Mouse (Mus musculus) CH12.LX (cell line): ENCODE data around the gene Hrh3. TPM values are rescaled to one million over a fixed set of nuclear protein-coding genes. Genes with fewer than 3 reads are reported as not detected.

Experiments
- DNase-seq: peaks from one replicate; pipeline ENCODE4 v3.0.0-alpha.2; 2013; ENCODE audit errors: extremely low read depth
- H3K27ac ChIP-seq: 2 replicates; pipeline ENCODE4 v1.5.1; 2012; ENCODE audit warnings: low read depth, mild to moderate bottlenecking, control low read depth, moderate library complexity; ENCODE audit not compliant: insufficient read depth
- H3K27me3 ChIP-seq: replicated peaks from 2 replicates; pipeline ENCODE3; 2012; ENCODE audit warnings: inconsistent platforms
- H3K36me3 ChIP-seq, 2 experiments: replicated peaks in 1 of 2; 2 replicates each; pipeline versions ENCODE3 to v1.6.1; 2012; ENCODE audit warnings: inconsistent platforms in 1 of 2, low read length in 1 of 2, mild to moderate bottlenecking in 1 of 2, mixed read lengths in 1 of 2, moderate library complexity in 1 of 2; ENCODE audit not compliant: control insufficient read depth in 1 of 2, insufficient read depth in 1 of 2
- H3K4me1 ChIP-seq, 2 experiments: 2 replicates each; pipeline ENCODE4 v1.6.1; 2012; ENCODE audit warnings: inconsistent platforms in 1 of 2, moderate library complexity in 1 of 2; ENCODE audit not compliant: insufficient read depth in 2 of 2, control insufficient read depth in 1 of 2
- H3K4me2 ChIP-seq: 2 replicates; pipeline ENCODE4 v1.6.1; 2012; ENCODE audit warnings: low read depth, mild to moderate bottlenecking, control low read depth; ENCODE audit not compliant: poor library complexity, insufficient read depth, severe bottlenecking
- H3K4me3 ChIP-seq, 3 experiments: fragments of 150-350 bp in 1 of 3; sonication (generic) in 1 of 3; replicated peaks in 1 of 3; 2 replicates each; pipeline versions ENCODE3 to v1.5.1; 2011 to 2012; ENCODE audit warnings: low read depth in 2 of 3, low read length in 2 of 3, mild to moderate bottlenecking in 2 of 3, moderate library complexity in 2 of 3, control low read depth in 1 of 3, improper control_type of control experiment in 1 of 3, inconsistent platforms in 1 of 3, mixed read lengths in 1 of 3; ENCODE audit not compliant: poor library complexity in 1 of 3
- H3K79me2 ChIP-seq: replicated peaks from 2 replicates; pipeline ENCODE4 v1.6.1; 2012; ENCODE audit warnings: mild to moderate bottlenecking, moderate library complexity; ENCODE audit not compliant: control insufficient read depth, poor library complexity, insufficient read depth, severe bottlenecking; ENCODE audit errors: extremely low read depth
- H3K9ac ChIP-seq: 2 replicates; pipeline ENCODE4 v1.6.1; 2012; ENCODE audit warnings: low read depth, mild to moderate bottlenecking, control low read depth, moderate library complexity; ENCODE audit not compliant: insufficient read depth
- H3K9me3 ChIP-seq: replicated peaks from 2 replicates; pipeline ENCODE3; 2012; ENCODE audit warnings: low read length, inconsistent platforms, mixed read lengths
- CTCF ChIP-seq, 2 experiments: IDR thresholded peaks in 1 of 2; conservative IDR thresholded peaks in 1 of 2; 2 replicates each; pipeline ENCODE4 v1.5.1; 2011 to 2012; ENCODE audit warnings: low read depth in 2 of 2, low read length in 2 of 2, improper control_type of control experiment in 1 of 2, inconsistent platforms in 1 of 2, mild to moderate bottlenecking in 1 of 2, moderate library complexity in 1 of 2
- E2F4 ChIP-seq: IDR thresholded peaks from 2 replicates; pipeline ENCODE4 v1.6.1; 2011; ENCODE audit warnings: low read depth, low read length, improper control_type of control experiment; ENCODE audit not compliant: insufficient replicate concordance
- ELF1 ChIP-seq: IDR thresholded peaks from 2 replicates; pipeline ENCODE4 v1.6.1; 2014; ENCODE audit warnings: low read depth, mild to moderate bottlenecking, inconsistent platforms, low read length, improper control_type of control experiment
- EP300 ChIP-seq: IDR thresholded peaks from 2 replicates; pipeline ENCODE4 v1.6.1; 2011; ENCODE audit warnings: low read length, improper control_type of control experiment
- ETS1 ChIP-seq: conservative IDR thresholded peaks from 2 replicates; pipeline ENCODE4 v1.6.1; 2012; ENCODE audit warnings: low read depth, mild to moderate bottlenecking, inconsistent platforms, low read length, improper control_type of control experiment, moderate library complexity
- GABPA ChIP-seq: IDR thresholded peaks from 2 replicates; pipeline ENCODE4 v1.6.1; 2012; ENCODE audit warnings: low read depth, low read length, improper control_type of control experiment, inconsistent platforms; ENCODE audit not compliant: insufficient replicate concordance
- HCFC1 ChIP-seq: IDR thresholded peaks from 2 replicates; pipeline ENCODE4 v1.6.1; 2012; ENCODE audit warnings: low read depth, mild to moderate bottlenecking, inconsistent platforms, low read length, improper control_type of control experiment
- IRF4 ChIP-seq: IDR thresholded peaks from 2 replicates; pipeline ENCODE4 v1.6.1; 2014; ENCODE audit warnings: low read depth, mild to moderate bottlenecking, inconsistent platforms, low read length, improper control_type of control experiment
- JUND ChIP-seq: conservative IDR thresholded peaks from 2 replicates; pipeline ENCODE4 v1.6.1; 2011; ENCODE audit warnings: low read depth, low read length, improper control_type of control experiment
- MAFK ChIP-seq: IDR thresholded peaks from 2 replicates; pipeline ENCODE4 v1.6.1; 2011; ENCODE audit warnings: low read length, improper control_type of control experiment; ENCODE audit not compliant: insufficient replicate concordance
- MAX ChIP-seq: IDR thresholded peaks from 2 replicates; pipeline ENCODE4 v1.6.1; 2011; ENCODE audit warnings: low read length, improper control_type of control experiment
- NELFE ChIP-seq: IDR thresholded peaks from 2 replicates; pipeline ENCODE4 v1.6.1; 2011; ENCODE audit warnings: low read depth, low read length, improper control_type of control experiment
- NRF1 ChIP-seq: IDR thresholded peaks from 2 replicates; pipeline ENCODE4 v1.6.1; 2014; ENCODE audit warnings: low read depth, mild to moderate bottlenecking, inconsistent platforms, low read length, improper control_type of control experiment, moderate library complexity
- POLR2A ChIP-seq: IDR thresholded peaks from 2 replicates; pipeline ENCODE4 v1.6.1; 2011; ENCODE audit warnings: low read depth, mild to moderate bottlenecking, improper control_type of control experiment, low read length
- POLR2AphosphoS2 ChIP-seq: IDR thresholded peaks from 2 replicates; pipeline ENCODE4 v1.6.1; 2011; ENCODE audit warnings: low read depth, low read length, improper control_type of control experiment
- RAD21 ChIP-seq: IDR thresholded peaks from 2 replicates; pipeline ENCODE4 v1.6.1; 2011; ENCODE audit warnings: low read depth, mild to moderate bottlenecking, low read length, improper control_type of control experiment, moderate library complexity
- TBP ChIP-seq: conservative IDR thresholded peaks from 2 replicates; pipeline ENCODE4 v1.6.1; 2011; ENCODE audit warnings: low read depth, low read length, improper control_type of control experiment
- TCF12 ChIP-seq: IDR thresholded peaks from 2 replicates; pipeline ENCODE4 v1.6.1; 2014; ENCODE audit warnings: low read depth, mild to moderate bottlenecking, inconsistent platforms, low read length, improper control_type of control experiment
- UBTF ChIP-seq: IDR thresholded peaks from 2 replicates; pipeline ENCODE4 v1.6.1; 2012; ENCODE audit warnings: low read depth, mild to moderate bottlenecking, inconsistent platforms, low read length, improper control_type of control experiment, moderate library complexity
- USF1 ChIP-seq: IDR thresholded peaks from 2 replicates; pipeline ENCODE4 v1.6.1; 2014; ENCODE audit warnings: low read depth, mild to moderate bottlenecking, inconsistent platforms, low read length, improper control_type of control experiment
- USF2 ChIP-seq: conservative IDR thresholded peaks from 2 replicates; pipeline ENCODE4 v1.6.1; 2011; ENCODE audit warnings: low read depth, low read length, improper control_type of control experiment
- ZC3H11A ChIP-seq: IDR thresholded peaks from 2 replicates; pipeline ENCODE4 v1.6.1; 2012; ENCODE audit warnings: low read depth, mild to moderate bottlenecking, inconsistent platforms, low read length, improper control_type of control experiment
- ZKSCAN1 ChIP-seq: IDR thresholded peaks from 2 replicates; pipeline ENCODE4 v1.6.1; 2012; ENCODE audit warnings: low read depth, inconsistent platforms, low read length, improper control_type of control experiment, borderline replicate concordance
- ZNF384 ChIP-seq: IDR thresholded peaks from 2 replicates; pipeline ENCODE4 v1.6.1; 2012; ENCODE audit warnings: low read depth, low read length, improper control_type of control experiment, inconsistent platforms
- dilution Hi-C: fragments of 300-500 bp; cut with MboI; formaldehyde crosslinking; loops from 2 replicates; pipeline ENCODE4 v1.14.3; 2020; ENCODE audit warnings: low sequenced_read_pairs; ENCODE audit not compliant: extremely low pct_unique_long_range_greater_than_20kb, extremely low pct_ligation_motif_present
- in situ Hi-C: fragments of 300-500 bp; cut with MboI; formaldehyde crosslinking; loops from 3 replicates; pipeline ENCODE4 v1.14.3; 2019; ENCODE audit warnings: low sequenced_read_pairs, low pct_ligation_motif_present, low pct_unique_long_range_greater_than_20kb, mixed read lengths
- polyA plus RNA-seq: library from polyadenylated mRNA; unstranded; fragments of >175 nt; gene quantifications from 2 replicates; pipeline ENCODE4 v1.2.1, GENCODE M21; 2012; ENCODE audit warnings: low read depth; ENCODE audit not compliant: insufficient read length
- total RNA-seq, 2 experiments: library from RNA; depleted of rRNA; stranded (reverse); fragments of 300-350 nt in 1 of 2; fragments of >200 nt in 1 of 2; gene quantifications; 2 replicates each; pipeline ENCODE4 v1.2.3; 2012 to 2014

Hrh3 gene
- total and polyA plus RNA-seq, 3 experiments: not detected

DNA sequence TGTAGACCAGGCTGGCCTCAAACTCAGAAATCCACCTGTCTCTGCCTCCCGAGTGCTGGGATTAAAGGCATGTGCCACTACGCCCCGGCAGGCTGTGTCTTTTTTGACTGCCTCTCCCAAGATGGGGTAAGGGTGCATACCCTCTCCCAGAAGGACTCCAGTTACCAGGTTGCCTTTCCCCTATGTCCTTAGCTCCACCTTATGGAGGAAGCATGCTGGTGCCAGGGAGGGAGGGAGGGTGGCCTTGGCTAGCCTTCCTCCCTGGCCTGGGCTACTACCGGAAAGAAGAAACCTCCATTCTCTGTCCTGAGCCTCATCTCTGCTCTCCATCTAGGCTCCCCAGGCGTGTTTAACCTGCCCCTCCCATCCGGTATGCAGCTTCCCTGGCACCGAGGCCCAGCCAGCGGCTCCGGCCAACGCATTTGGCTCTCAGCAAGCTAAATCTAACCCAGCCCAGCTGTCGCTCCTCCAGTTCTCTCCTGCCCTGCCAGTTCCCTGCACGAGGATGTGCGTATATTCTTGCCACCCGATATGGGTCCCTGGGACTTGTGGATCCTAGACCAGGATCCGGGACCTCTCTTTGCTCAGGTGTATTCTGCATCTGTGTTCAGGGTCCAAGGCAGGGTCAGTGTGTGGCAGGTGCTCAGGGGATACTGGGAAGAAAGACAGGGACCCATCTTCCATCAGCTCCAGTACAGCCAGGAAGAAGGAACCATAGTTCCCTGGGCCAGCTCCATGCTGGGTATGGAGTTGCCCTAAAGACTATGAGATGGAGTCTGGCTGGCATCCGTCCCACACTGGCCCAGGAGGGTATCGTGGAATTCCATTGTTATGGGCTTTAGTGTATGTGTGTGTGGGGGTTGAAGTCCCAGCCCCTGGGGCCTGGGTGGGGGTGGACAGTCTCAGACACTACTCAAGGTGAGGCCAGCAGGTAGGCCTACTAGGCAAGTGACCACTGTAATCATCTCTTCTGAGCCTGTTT is 9.9 kb upstream of the Hrh3 start:
- in situ Hi-C loops: no loop called here

DNA sequence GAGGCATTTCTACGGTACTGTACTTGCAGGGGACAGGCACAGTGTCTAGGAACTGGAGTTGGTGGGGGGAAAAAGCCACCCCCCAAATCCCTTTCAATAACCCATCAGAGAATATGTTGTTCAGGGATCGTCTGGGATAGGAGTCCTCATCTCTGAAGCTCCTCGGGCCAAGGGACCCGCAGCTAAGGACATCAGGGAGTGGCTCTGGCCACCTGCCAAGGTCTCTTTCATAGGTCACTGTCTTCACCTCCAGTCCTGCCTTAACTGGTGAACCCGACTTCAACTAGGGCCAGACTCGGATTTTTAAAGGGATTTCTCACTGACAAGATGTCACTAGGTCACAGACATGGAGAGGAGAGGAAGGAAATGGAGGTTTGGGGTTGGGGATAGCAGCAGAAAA is 4.0 kb upstream of the Hrh3 start:
- dilution Hi-C loops (no loop called here), in situ Hi-C loops (no loop called here)
- peaks cover 80% of the 10 kb centered on the region for H3K27me3 ChIP-seq
- H3K4me2 ChIP-seq: no peak overlapping the region
- H3K36me3 ChIP-seq: no peaks in the 10 kb centered on the region
- H3K4me1 ChIP-seq: peaks cover 8 to 20% of the 10 kb centered on the region in 2 experiments
- H3K27ac ChIP-seq: no peak overlapping the region
- H3K9ac ChIP-seq: no peak overlapping the region
- no peak for DNase-seq
- no peak for TF ChIP-seq GABPA
- no peak for TF ChIP-seq MAFK
- no peak for TF ChIP-seq IRF4
- no peak for TF ChIP-seq TCF12
- no peak for TF ChIP-seq JUND
- TF ChIP-seq RAD21: no peak
- TF ChIP-seq ELF1: no peak
- no peak for TF ChIP-seq ETS1
- TF ChIP-seq ZNF384: no peak
- no peak for TF ChIP-seq HCFC1
- no peak for TF ChIP-seq UBTF
- no peak for TF ChIP-seq CTCF (conservative IDR thresholded peaks at IDR 0.05 in 1 of 2, IDR thresholded peaks at IDR 0.05 in 1 of 2; ENCODE audit: low read depth in 2 of 2, low read length in 2 of 2)
- no peak for TF ChIP-seq USF2
- no peak for TF ChIP-seq TBP
- TF ChIP-seq MAX: no peak
- TF ChIP-seq POLR2AphosphoS2: no peak
- TF ChIP-seq NELFE: no peak
- TF ChIP-seq E2F4: no peak
- no peak for TF ChIP-seq POLR2A
- H3K4me3 ChIP-seq: no peak overlapping the region
- peaks cover 7% of the 10 kb centered on the region for H3K9me3 ChIP-seq
- H3K79me2 ChIP-seq: no peaks in the 10 kb centered on the region

More for the DNA sequence above, 9.9 kb upstream of the Hrh3 start:
- H3K4me3 ChIP-seq: no peak overlapping the region
- no peaks in the 10 kb centered on the region for H3K9me3 ChIP-seq
- dilution Hi-C loops: no loop called here
- peaks cover 88% of the 10 kb centered on the region for H3K27me3 ChIP-seq
- no peaks in the 10 kb centered on the region for H3K36me3 ChIP-seq
- no peak overlapping the region for H3K9ac ChIP-seq
- H3K79me2 ChIP-seq: no peaks in the 10 kb centered on the region
- no peak overlapping the region for H3K27ac ChIP-seq
- H3K4me2 ChIP-seq: no peak overlapping the region
- H3K4me1 ChIP-seq: peaks cover 10 to 32% of the 10 kb centered on the region in 2 experiments
- TF ChIP-seq ZKSCAN1 (no peak), ELF1 (no peak), EP300 (no peak), GABPA (no peak), ZC3H11A (no peak), USF1 (no peak), IRF4 (no peak), NRF1 (no peak), TBP (no peak)
- DNase-seq: no peak
